Mouse (Mus musculus): Measurements from ENCODE around the gene Mdm2. TPM values are rescaled to one million over a fixed set of nuclear protein-coding genes. Genes with fewer than 3 reads are reported as not detected.

The Mdm2 gene
- polyA plus RNA-seq, 1 experiment from 2014 or later = 46.0 TPM

DNA sequence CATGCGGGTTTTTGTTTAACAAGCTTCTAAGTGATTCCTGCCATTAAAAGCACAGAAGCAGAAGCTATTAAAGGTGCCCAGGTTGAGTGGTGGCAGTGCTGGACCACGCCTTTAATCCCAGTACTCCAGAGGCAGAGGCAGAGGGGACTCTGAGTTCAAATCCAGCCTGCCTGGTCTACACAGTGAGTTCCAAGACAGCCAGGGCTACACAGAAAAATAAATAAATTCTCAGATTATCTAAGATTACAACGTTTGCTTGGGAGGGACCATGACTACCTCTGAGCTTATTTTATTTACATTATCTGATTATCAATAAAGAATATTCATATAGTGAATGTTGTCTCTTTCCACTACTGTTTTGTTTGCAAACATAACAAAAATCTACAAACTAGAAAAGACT is 23.5 kb downstream of the Mdm2 start:
- Histone ChIP-seq H3K4me1 (ENCODE audit: insufficient read depth, low read length) (no peaks in the 10 kb centered on the region), H3K4me2 (replicated peaks; ENCODE audit: low read depth, low read length) (no peak overlapping the region), H3K9ac (replicated peaks; ENCODE audit: low read length) (no peak overlapping the region), H3K27me3 (ENCODE audit: insufficient read depth, low read length) (no peaks in the 10 kb centered on the region), H3K9me3 (ENCODE audit: low read length) (no peaks in the 10 kb centered on the region), H3K27ac (ENCODE audit: low read length) (no peak overlapping the region), H3K36me3 (ENCODE audit: insufficient read depth, low read length) (peaks cover 30% of the 10 kb centered on the region), H3K4me3 (ENCODE audit: low read length) (no peak overlapping the region)
- WGBS = 75% methylated on average over 3 of the region's 3 CpGs
- ATAC-seq (ENCODE audit: low FRiP score, low TSS enrichment) = no peak

DNA sequence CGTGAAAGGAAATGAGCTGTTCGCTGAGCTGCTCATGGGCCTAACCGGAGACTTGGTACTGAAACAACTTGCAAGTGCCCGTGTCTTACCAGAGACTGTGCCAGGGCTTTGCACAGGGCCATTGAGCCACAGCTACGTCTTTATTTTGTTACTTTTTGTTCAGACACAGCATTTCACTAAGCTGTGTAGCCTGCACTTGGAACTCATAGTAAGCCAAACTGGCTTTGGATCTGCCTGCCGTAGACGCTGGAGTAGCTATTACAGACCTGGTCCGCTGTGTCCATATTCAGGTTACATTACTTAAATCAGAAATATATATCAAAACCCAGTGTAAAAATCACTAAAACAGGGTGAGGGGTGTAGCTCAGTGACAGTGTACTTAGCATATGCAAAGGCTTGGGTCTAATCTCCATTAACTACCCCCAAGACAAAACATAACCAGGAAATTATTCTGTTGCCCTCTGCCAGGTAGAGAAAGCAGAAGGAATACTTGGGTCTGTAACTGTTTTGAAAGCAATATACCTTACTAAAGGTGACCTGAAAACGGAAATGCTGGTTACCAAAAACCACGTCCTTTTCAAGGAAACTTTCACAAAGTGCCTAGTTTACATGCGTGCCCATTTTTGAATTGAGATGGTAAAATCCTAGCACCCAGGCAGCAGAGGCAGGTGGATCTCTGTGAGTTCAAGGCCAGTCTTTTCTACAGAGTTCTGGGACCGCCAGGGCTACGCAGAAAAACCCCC is 24.5 kb downstream of the Mdm2 start:
- Histone ChIP-seq H3K36me3 (ENCODE audit: insufficient read depth, low read length) (peaks cover 22% of the 10 kb centered on the region), H3K4me2 (replicated peaks; ENCODE audit: low read depth, low read length) (no peak overlapping the region), H3K9me3 (ENCODE audit: low read length) (no peaks in the 10 kb centered on the region), H3K27me3 (ENCODE audit: insufficient read depth, low read length) (no peaks in the 10 kb centered on the region), H3K9ac (replicated peaks; ENCODE audit: low read length) (no peak overlapping the region), H3K4me1 (ENCODE audit: insufficient read depth, low read length) (no peaks in the 10 kb centered on the region), H3K27ac (ENCODE audit: low read length) (no peak overlapping the region), H3K4me3 (ENCODE audit: low read length) (no peak overlapping the region)
- WGBS = 90% methylated on average over 13 of the region's 13 CpGs
- ATAC-seq (ENCODE audit: low FRiP score, low TSS enrichment) = no peak

DNA sequence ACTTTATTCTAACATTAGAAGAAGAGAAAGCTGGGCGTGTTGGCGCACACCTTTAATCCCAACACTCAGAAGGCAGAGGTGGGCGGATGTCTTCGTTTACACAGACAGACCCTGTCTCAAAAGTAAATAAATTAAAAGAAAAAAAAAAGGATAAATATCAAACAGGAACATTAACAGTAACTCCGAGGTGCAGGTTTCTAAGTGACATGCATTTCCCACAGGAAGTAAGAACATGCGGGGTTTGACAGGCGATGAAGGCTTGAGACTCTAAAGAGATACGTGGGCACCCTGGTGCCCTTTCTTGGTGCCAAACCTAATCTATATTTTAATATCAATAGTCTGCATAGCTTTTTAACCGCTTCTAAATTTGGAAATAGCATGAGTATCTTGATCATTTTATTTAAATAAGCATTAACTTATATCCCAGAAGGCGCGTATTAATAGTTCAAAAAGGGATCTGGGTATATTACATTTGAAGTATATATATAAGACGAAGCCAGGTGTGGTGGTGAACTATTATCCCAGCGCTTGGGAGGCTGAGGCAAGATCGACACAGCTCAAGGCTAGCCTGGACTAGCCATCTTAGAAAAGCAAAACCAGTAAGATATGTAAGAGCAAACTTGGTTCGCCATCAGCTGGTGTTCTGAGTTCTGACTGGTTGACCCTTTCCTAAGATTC is 25.2 kb downstream of the Mdm2 start:
- H3K9me3 ChIP-seq (ENCODE audit: low read length) = no peaks in the 10 kb centered on the region
- H3K4me2 ChIP-seq (replicated peaks; ENCODE audit: low read depth, low read length) = no peak overlapping the region
- peaks cover 16% of the 10 kb centered on the region for H3K36me3 ChIP-seq (ENCODE audit: insufficient read depth, low read length)
- H3K27ac ChIP-seq (ENCODE audit: low read length) = no peak overlapping the region
- 89% methylated on average over 15 of the region's 15 CpGs for WGBS
- H3K9ac ChIP-seq (replicated peaks; ENCODE audit: low read length) = no peak overlapping the region
- no peak overlapping the region for H3K4me3 ChIP-seq (ENCODE audit: low read length)
- H3K4me1 ChIP-seq (ENCODE audit: insufficient read depth, low read length) = no peaks in the 10 kb centered on the region
- no peaks in the 10 kb centered on the region for H3K27me3 ChIP-seq (ENCODE audit: insufficient read depth, low read length)
- ATAC-seq (ENCODE audit: low FRiP score, low TSS enrichment) = no peak

DNA sequence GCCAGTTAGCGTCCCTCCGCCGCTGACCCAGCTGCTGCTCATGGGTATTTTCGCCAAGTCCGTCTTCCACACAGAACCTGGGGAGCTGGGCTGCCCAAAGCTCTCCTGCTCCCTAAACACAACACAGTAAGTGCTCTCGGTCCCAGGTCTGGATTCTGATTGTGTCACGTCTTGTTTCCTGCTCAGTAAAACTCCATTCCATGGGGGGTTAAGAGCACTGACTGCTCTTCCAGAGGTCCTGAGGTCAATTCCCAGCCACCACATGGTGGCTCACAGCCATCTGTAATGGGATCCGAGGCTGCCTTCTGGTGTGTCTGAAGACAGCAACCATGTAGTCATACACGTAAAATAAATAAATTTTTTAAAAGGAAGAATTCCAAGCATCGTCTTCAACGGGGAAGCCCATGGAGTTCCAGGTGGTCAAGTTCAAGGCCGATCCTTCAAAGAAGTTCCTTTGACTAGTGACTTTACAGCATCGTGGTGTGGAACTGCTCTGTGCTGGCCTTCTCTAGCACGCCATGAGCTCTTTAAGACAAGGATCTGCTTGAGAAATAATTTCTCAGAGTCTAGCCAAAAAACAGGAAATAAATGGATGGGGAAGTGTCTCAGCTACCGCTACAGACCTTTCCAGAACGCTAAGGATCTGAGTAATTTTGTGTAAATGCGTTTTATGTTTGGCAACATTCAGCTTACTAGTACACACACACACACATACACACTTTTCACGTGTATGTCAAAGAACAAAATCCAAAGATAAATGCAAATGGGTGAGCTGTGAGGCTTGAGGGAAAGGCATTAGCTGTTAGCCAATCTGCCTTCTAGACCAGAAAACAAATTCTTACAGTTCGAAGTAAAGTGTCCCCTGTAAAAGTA is 26.0 kb downstream of the Mdm2 start:
- Histone ChIP-seq H3K4me2 (replicated peaks; ENCODE audit: low read depth, low read length) (no peak overlapping the region), H3K9ac (replicated peaks; ENCODE audit: low read length) (no peak overlapping the region), H3K4me1 (ENCODE audit: insufficient read depth, low read length) (no peaks in the 10 kb centered on the region), H3K36me3 (ENCODE audit: insufficient read depth, low read length) (peaks cover 10% of the 10 kb centered on the region), H3K9me3 (ENCODE audit: low read length) (no peaks in the 10 kb centered on the region), H3K4me3 (ENCODE audit: low read length) (no peak overlapping the region), H3K27me3 (ENCODE audit: insufficient read depth, low read length) (no peaks in the 10 kb centered on the region), H3K27ac (ENCODE audit: low read length) (no peak overlapping the region)
- 87% methylated on average over 19 of the region's 19 CpGs for WGBS
- ATAC-seq (ENCODE audit: low FRiP score, low TSS enrichment) = no peak

DNA sequence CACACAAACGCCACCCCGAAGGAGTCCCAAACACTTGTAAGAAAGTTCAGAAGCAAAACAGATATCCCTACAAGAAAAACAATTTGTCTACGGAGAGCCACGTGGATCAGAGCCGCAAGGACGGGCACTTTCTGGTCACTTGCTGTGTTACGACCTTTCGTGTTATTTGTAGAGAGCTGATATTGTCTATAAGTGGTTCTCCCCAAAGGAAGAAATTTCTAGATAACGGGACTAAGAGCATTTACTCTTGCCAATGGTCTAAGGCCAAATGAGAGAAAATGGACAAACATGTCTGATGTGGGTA is 26.9 kb downstream of the Mdm2 start:
- Histone ChIP-seq H3K27ac (ENCODE audit: low read length) (no peak overlapping the region), H3K27me3 (ENCODE audit: insufficient read depth, low read length) (no peaks in the 10 kb centered on the region), H3K4me2 (replicated peaks; ENCODE audit: low read depth, low read length) (no peak overlapping the region), H3K4me3 (ENCODE audit: low read length) (no peak overlapping the region), H3K36me3 (ENCODE audit: insufficient read depth, low read length) (0 out of 2 replicates have a peak, but pooled peaks cover 2% of the 10 kb centered on the region), H3K9ac (replicated peaks; ENCODE audit: low read length) (no peak overlapping the region), H3K9me3 (ENCODE audit: low read length) (no peaks in the 10 kb centered on the region), H3K4me1 (ENCODE audit: insufficient read depth, low read length) (no peaks in the 10 kb centered on the region)
- 86% methylated on average over 9 of the region's 9 CpGs for WGBS
- ATAC-seq (ENCODE audit: low FRiP score, low TSS enrichment) = no peak

DNA sequence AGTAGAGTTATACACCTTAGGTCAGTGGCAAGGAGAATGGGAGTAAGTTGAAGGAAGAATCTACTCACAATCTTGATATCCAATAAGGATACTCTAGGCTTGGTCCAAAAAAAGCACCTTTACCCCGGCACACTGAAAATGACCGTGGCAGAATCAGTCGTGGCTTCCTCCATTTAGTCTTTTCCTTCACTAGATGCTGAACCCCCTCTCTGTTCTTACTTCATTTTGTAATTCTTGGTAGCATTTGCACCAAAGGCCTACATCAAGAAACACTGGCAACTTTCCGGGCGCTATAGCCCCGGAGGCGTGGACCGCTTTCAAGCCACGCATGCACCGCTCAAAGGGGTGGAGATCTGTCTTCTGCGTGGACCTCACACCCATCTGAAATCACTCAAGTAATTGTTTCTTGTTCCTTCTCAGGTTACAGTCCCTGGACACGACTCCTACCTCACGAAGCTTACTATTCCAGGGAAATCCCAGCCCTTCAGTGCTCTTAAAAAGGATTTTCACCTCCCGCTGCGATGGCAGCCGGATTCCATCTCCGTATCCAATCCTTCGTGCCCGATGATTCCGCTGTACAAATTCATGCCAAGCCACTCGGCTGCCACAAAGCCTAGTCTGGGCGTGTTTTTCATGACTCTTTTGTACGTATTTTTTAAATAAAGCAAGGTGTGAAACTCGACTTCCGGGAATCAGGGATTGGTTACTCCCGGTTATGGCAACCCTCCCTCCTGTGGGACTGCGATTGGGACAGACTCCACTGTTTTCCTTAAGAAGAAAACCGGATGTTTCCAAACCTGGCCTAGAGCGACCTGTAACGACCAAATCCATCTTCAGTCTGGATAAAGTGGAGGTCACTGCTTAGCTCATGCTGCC is 27.5 kb downstream of the Mdm2 start:
- no peaks in the 10 kb centered on the region for H3K9me3 ChIP-seq (ENCODE audit: low read length)
- H3K4me1 ChIP-seq (ENCODE audit: insufficient read depth, low read length) = no peaks in the 10 kb centered on the region
- no peak overlapping the region for H3K27ac ChIP-seq (ENCODE audit: low read length)
- 80% methylated on average over 30 of the region's 30 CpGs for WGBS
- no peaks in the 10 kb centered on the region for H3K36me3 ChIP-seq (ENCODE audit: insufficient read depth, low read length)
- H3K27me3 ChIP-seq (ENCODE audit: insufficient read depth, low read length) = no peaks in the 10 kb centered on the region
- no peak for ATAC-seq (ENCODE audit: low FRiP score, low TSS enrichment)
- no peak overlapping the region for H3K4me3 ChIP-seq (ENCODE audit: low read length)
- H3K4me2 ChIP-seq (replicated peaks; ENCODE audit: low read depth, low read length) = no peak overlapping the region
- H3K9ac ChIP-seq (replicated peaks; ENCODE audit: low read length) = no peak overlapping the region

DNA sequence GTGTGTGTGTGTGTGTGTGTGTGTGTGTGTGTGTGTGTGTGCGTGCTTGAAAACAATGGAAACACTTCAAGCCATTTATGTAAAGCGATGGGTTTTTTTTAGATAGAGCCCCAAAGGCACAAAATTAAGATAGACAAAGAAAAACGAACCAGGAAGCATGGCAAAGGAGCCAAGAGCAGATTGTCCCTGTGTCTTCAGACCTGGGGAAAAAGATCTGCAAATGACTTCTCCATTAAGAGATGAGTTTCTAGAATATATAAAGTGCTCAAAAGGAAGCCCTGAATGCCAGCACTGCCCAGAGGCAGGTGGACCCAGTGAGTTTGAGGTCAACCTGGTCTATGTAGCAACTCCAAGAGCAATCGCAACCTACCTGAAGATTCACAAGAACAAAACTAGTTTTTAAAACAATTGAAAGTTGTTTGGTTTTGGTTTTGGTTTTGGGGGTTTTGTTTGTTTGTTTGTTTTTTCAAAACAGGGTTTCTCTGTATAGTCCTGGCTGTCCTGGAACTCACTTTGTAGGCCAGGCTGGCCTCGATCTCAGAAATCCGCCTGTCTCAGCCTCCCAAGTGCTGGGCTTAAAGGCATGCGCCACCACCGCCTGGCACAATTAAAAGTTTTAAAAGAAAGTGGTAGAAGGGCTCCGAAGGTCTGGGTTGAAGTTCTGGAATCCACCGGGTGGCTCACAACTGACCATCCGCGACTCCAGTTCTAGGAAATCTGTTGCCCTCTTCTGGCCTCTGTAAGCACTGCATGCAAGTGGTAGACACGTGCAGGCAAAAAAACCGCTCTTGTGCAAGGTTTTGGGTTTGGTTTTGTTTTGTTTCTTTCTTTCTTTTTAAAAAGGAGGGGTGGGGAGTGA is 28.3 kb downstream of the Mdm2 start:
- no peak overlapping the region for H3K4me2 ChIP-seq (replicated peaks; ENCODE audit: low read depth, low read length)
- no peak overlapping the region for H3K27ac ChIP-seq (ENCODE audit: low read length)
- 73% methylated on average over 14 of the region's 14 CpGs for WGBS
- no peaks in the 10 kb centered on the region for H3K36me3 ChIP-seq (ENCODE audit: insufficient read depth, low read length)
- H3K4me3 ChIP-seq (ENCODE audit: low read length) = no peak overlapping the region
- H3K27me3 ChIP-seq (ENCODE audit: insufficient read depth, low read length) = no peaks in the 10 kb centered on the region
- H3K4me1 ChIP-seq (ENCODE audit: insufficient read depth, low read length) = no peaks in the 10 kb centered on the region
- no peak for ATAC-seq (ENCODE audit: low FRiP score, low TSS enrichment)
- no peak overlapping the region for H3K9ac ChIP-seq (replicated peaks; ENCODE audit: low read length)
- H3K9me3 ChIP-seq (ENCODE audit: low read length) = no peaks in the 10 kb centered on the region

DNA sequence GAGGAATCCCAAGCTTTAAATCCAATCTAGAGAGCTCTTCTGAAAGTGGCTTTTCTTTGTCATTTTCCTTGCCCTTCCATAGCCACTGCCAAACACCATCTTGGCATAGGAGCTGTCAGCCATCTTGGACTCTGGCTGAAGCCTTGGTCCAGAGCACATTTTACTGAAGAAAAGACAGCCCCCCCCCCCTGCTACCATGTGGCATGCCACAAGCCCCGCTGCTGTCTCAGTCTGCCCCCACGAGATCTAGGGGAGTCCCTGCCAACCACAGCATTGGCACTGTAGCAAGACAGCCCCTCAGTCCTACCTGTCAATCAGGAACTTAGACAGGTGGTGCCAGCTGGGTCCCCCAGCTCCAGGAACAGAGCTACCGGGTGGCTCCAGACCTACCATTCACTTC is 29.0 kb downstream of the Mdm2 start:
- H3K36me3 ChIP-seq (ENCODE audit: insufficient read depth, low read length) = no peaks in the 10 kb centered on the region
- H3K4me2 ChIP-seq (replicated peaks; ENCODE audit: low read depth, low read length) = no peak overlapping the region
- 80% methylated on average over 3 of the region's 3 CpGs for WGBS
- H3K4me3 ChIP-seq (ENCODE audit: low read length) = no peak overlapping the region
- H3K9me3 ChIP-seq (ENCODE audit: low read length) = no peaks in the 10 kb centered on the region
- peak; percentile 27; the same call in 1 of the 2 replicates for ATAC-seq (ENCODE audit: low FRiP score, low TSS enrichment)
- no peaks in the 10 kb centered on the region for H3K4me1 ChIP-seq (ENCODE audit: insufficient read depth, low read length)
- H3K27ac ChIP-seq (ENCODE audit: low read length) = no peak overlapping the region
- H3K9ac ChIP-seq (replicated peaks; ENCODE audit: low read length) = no peak overlapping the region
- H3K27me3 ChIP-seq (ENCODE audit: insufficient read depth, low read length) = no peaks in the 10 kb centered on the region
